Mouse (Mus musculus) effector memory CD4-positive, alpha-beta T cell, adult 7 months (primary cell): ENCODE measurements around the gene Enpp1. TPM values are rescaled to one million over a fixed set of nuclear protein-coding genes. Genes with fewer than 3 reads are reported as not detected.

Experiments used
- polyA plus RNA-seq: library from polyadenylated mRNA; unstranded; fragments of 100-300 nt; shearing (Covaris generic); gene quantifications from one replicate; pipeline ENCODE4 v1.2.1, GENCODE M21; 2017

Enpp1 gene
- 18.6 TPM for polyA plus RNA-seq

GRCm38 (mm10) chr10:24711480-24712366 is at the start of gene Enpp1:
Enpp1 (minus strand) TSS chr10:24712159.

DNA sequence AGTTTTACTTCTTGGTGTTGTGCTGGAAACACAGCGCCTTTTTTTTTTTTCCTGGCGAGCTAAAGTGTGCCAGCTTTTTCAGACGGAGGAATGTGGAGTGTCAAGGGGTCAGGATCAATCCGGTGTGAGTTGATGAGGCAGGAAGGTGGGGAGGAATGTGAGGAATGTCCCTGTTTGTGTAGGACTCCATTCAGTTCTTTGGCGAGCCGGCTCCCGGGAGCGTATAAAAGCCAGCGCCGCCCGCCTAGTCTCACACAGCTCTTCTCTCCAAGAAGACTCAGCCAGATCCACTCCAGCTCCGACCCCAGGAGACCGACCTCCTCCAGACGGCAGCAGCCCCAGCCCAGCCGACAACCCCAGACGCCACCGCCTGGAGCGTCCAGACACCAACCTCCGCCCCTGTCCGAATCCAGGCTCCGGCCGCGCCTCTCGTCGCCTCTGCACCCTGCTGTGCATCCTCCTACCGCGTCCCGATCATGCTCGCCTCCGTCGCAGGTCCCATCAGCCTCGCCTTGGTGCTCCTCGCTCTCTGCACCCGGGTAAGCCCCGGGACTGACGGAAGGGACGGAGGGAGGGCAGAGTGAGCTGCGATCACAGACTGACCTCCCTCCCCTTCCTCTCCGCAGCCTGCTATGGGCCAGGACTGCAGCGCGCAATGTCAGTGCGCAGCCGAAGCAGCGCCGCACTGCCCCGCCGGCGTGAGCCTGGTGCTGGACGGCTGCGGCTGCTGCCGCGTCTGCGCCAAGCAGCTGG is 116.5 kb downstream of the Enpp1 start, which contains the start of gene Ccn2:
Gene Ccn2, plus strand, starts transcription at position 193 of the 753 bp plus-strand sequence.

Other genes starting within 250 kb of the Enpp1 start
- not detected for gene Ccn2, start 116.7 kb downstream of the Enpp1 start, polyA plus RNA-seq
- 0.73 TPM for gene Enpp3, start 130.7 kb upstream of the Enpp1 start, polyA plus RNA-seq
- 27.2 TPM for gene Med23, start 157.8 kb upstream of the Enpp1 start, polyA plus RNA-seq
- gene Arg1, start 215.3 kb upstream of the Enpp1 start, polyA plus RNA-seq, result 0.34 TPM